Mouse (Mus musculus): ENCODE data around the gene Scly.

Gene Scly

GRCm38 (mm10) chr1:91299707-91300426, 1.7 kb downstream of the Scly start:
- peak; percentile 46 to 65 for DNase-seq (ENCODE audit: low spot score in 2 of 2)

- no peak for DNase-seq (ENCODE audit: low spot score in 2 of 2)
Measured at GRCm38 (mm10) chr1:91301206-91301920, 3.2 kb downstream of the Scly start.

GRCm38 (mm10) chr1:91302021-91302420, 3.9 kb downstream of the Scly start:
- no peak for DNase-seq (ENCODE audit: low spot score in 2 of 2)

DNA sequence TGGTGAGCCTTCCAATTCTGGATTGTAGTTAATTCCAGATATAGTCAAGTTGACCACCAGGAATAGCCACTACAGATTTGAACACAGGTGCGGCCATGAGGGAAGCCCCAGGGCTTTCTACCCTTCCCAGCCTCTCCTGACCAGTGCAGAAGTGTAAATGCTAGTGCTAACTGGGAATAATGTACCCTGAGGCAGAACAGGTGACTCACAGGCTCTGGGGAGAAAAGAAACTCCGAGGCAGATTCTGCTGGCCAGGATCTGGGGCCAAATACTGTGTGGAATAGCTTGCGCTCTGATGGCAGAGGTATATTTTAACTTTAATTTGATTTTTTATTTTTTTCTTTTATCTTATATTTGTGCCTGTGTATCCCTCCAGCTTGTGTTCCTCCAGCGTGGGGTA, 6.5 kb downstream of the Scly start:
- no peak for DNase-seq (ENCODE audit: low spot score in 2 of 2)

GRCm38 (mm10) chr1:91309366-91310085, 11.4 kb downstream of the Scly start:
- no peak for DNase-seq (ENCODE audit: low spot score in 2 of 2)

DNA sequence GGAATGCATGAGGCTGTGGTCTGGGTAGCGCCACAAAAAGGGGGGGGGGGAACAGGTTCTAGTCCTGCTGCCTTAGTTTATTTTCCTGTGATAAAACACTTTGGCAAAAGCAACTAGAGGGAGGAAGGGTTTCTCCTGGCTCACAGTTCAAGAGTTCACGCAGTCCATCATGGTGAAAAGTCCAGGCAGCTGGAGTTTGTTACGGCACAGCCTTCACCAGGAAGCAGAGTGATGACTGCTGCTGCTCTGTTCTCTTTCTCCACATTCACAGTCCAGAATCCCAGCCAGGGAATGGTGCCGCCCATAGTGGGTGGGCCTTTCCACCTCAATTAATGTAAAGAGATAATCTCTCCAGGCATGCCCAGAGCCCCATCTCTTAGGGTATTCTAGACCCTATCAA, 14.1 kb downstream of the Scly start:
- DNase-seq (ENCODE audit: low spot score in 2 of 2), result no peak

DNA sequence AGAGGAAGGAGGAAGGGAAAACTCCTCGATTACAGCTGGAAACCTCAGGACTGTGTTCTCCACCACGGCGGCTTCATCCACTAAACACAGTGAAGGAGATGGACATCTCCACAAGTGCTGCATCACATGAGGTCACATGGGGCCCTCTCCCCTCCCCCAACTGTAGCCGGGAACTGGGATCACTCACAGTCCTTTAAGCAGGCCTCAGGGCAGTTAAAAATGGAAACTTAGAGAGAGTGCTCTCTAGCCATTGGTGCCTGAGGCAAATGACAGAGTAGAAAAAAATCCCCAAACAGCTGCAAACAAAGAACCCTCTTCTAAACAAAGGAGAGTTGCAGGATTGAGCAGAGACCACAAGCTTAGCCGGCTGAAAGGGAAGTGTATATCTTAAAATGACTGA, 15.1 kb downstream of the Scly start:
- DNase-seq (ENCODE audit: low spot score in 2 of 2), result no peak

DNA sequence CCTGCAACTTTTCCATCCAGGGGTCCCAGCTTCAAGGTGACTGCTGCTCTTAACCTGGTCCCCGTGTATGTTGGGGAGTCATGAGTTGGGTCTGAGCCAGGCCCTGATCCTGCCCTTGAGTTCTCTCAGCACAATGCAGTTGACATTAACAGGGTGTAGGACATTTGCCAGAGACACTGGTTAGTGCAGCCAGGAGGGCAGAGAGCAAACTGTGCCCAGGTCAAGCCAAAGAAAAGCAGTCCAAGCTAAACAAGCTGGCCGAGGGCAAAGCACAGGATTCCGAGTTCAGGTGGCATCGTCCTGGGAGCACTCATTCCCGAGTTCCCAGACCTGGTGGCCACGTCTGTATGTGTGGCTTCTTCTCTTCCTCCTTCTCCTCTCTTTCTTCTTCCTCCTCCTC, 19.5 kb downstream of the Scly start:
- DNase-seq (ENCODE audit: low spot score in 2 of 2), result no peak

GRCm38 (mm10) chr1:91321760-91322438, 23.8 kb downstream of the Scly start, which contains the start of gene Espnl:
Gene Espnl (plus strand): TSS chr1:91322075.
- DNase-seq (ENCODE audit: low spot score in 2 of 2), result peak in 1 of 2 experiments; percentile 43

DNA sequence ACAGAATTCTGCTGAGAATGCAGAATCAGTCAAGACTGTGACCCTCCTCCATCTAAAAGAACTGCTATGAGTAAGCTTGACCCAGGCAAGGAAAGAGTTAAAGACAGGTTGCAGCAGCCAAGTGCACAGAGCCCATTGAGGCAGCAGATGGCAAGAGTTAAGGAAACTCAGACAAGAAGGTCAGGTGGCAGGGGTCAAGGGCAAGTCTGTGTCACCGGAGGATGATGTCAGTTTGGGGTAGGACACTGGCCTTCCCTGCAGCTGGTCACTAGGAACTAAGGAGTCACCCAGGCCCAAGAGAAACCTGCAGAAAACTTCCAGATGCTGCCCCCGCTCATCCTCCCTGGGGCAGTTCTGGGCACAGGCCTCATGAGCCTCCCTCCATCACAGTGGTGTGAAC, 26.5 kb downstream of the Scly start:
- no peak for DNase-seq (ENCODE audit: low spot score in 2 of 2)

DNA sequence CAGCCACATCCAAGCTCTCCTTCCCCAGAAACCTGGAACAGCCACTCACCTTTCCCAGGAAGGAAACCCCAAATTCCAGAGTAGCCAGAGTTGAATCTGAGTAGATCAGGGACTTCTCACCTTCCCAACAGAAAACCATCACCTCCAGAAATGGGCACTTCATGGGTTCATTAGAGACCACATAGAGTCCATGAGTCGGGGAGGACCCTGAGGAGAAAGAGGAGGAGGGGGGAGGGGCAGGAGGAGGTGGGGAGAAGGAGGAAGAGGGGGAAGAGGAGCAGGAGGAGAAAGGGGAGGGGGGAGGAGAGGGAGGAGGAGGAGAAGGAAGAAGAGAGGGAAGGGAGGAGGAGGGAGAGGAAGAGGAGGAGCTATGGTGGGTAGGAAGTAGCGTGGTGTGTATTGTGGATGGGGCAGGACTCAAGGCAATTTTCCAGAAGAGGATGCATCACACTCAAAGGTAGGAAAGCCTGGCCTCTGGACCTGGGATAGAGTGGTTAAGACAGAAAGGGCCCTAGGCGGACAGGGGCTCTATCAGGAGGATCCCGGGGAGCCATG, 27.4 kb downstream of the Scly start:
- no peak for DNase-seq (ENCODE audit: low spot score in 2 of 2)

GRCm38 (mm10) chr1:91332102-91332501, 34.0 kb downstream of the Scly start:
- no peak for DNase-seq (ENCODE audit: low spot score in 2 of 2)

DNA sequence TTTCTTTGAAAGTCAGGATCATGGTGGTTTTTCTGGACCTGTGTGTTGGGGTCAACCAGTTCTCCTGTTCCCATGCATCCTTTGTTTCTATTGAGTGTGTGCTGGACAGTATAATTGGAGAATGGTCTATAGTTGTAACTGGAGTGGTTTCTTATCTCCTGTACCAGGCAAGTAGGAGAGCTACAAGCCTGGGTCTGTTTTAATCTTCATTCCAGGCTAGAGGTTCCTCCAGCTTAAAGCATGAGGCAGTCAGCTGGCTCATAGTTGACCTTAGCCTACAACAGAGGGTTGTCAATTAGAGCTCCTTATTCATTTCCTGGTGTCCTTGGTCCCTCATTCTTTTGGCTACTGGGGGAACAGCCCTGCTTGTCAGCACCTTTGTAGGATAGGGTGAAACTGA, 35.4 kb downstream of the Scly start:
- no peak for DNase-seq (ENCODE audit: low spot score in 2 of 2)

DNA sequence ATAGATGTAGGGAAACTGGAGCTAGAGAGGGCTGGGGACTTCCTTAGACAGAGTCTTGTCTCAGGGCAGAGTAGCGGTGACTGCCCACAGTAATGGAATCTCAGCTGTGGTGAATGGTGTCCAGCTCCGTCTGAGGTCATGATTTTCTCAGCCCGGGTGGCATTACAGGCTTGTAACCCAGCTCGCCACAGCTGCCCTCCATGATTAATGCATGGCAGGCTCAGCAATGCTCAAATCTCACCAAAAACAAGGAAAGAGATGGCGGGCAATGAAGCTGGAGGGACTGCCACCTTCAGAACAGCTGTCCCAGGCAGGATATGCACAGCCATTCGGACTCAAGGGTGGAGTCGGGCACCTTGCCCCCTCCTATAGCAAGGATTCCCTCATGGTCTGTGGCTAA, 39.2 kb downstream of the Scly start:
- no peak for DNase-seq (ENCODE audit: low spot score in 2 of 2)

DNA sequence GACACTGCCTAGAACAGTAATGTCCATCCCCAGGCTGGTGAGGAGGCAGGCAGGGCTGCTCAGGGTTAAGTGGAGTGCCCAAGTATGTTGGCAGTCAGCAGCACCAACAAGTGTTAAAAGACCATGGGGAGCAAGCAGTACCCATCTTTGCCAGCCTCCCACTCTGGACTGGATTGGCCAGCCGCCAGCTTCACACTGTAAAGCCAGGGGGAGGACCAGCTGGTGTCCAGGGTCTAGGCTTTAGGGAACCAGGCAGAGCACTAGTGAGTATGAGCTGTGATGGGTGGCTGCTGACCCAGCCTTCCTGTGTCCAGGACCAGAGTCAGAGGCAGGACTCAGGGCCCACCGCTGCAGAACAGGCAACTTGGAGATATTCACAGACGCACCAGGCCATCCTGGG, 45.9 kb downstream of the Scly start:
- no peak for DNase-seq (ENCODE audit: low spot score in 2 of 2)

GRCm38 (mm10) chr1:91344921-91345685, 47.0 kb downstream of the Scly start:
- DNase-seq (ENCODE audit: low spot score in 2 of 2), result no peak

- DNase-seq (ENCODE audit: low spot score in 2 of 2), result peak; percentile 50 to 74
Measured at GRCm38 (mm10) chr1:91346892-91347291, 48.8 kb downstream of the Scly start.

DNA sequence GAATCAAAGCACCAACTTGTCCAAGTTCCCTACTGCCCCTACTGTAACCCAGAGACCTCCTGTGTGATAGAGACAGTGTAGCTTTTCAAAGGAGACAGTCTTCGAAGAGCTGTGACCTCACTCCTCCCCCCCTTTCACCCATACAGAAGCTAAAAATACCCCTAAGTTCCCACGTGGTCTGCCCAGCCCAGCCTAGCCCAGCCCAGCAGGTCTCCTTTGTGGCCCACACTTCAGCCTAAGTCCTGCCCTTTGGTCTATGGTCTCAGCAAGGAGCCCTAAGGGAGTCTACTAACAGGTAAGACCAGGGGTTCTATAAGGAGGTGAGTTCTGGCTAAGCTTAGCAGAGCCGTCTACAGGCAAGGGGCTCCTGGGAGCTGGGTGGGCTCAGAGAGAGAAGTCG, 52.7 kb downstream of the Scly start, which contains the start of gene Klhl30:
TSS of gene Klhl30 (plus strand) at position 176 of the 400 bp plus-strand sequence.
- DNase-seq (ENCODE audit: low spot score in 2 of 2), result no peak

DNA sequence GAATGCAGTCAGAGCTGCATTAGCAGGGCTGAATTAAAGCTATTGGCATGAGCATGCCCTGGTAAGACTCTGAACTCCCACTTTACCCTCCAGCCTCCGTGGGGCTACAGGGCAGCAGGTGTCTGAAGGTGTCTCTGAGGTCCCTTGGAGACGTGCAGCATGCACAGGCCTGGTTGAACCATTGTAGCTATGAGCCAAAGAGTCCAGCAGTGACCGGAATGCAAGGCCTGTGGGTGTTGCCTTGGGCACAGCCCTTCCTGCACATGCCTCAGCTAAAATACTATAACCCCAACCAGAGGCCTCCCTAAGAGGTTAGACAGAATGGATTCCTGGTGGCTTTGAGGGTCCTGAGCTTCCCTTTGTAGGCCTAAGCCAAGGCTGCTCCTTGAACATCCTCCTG, 53.1 kb downstream of the Scly start:
- no peak for DNase-seq (ENCODE audit: low spot score in 2 of 2)

DNA sequence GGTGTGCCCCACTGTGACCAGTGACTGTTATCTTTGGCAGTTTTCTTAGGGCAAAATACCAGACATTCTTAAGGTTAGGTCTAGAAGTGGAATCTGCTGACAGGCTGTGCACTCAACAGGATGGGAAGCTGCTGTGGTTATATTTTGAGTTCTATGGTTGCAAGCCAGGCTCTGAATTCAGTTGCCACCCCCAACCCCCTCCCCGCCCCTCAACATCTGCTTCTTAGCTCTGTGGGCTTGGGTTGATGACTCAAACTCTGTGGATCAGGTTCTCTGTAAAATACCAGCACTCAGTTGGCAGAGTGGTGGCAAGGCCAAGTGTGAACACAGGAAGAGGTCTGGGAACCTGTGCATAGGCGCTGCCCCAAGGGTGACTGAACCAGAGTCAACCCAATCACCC, 54.1 kb downstream of the Scly start:
- no peak for DNase-seq (ENCODE audit: low spot score in 2 of 2)

DNA sequence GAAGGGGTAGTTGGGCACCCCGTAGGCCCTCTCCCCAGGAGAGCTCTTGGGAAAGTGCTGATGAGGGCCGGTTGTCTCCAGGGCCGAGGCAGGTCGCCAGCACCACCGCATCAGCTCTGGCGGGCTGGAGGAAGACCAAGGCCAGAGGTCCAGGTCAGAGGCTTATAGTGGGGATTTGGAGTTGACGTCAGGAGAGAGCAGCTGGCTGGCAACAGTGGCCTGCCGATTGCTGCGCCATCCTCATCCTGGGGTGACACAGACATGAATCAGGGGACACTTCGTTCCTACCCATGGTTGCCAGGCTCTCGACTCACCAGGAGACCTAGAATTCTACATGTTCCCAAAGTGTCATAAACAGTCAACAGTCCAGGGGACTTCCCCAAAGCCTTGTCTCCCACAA, 58.0 kb downstream of the Scly start:
- DNase-seq (ENCODE audit: low spot score in 2 of 2), result no peak
